Mouse (Mus musculus) adrenal gland (tissue): ENCODE measurements at regions not wholly inside any gene's neighbourhood (a gene's known extent, or its start where the extent isn't known, plus 50 kb on each side); places are given as distances from the start of the nearest gene placed in this dataset.
"Not testable (repeated sequence)": the region's sequence is repeated elsewhere in the genome, so short reads cannot be mapped to it uniquely, and the experiment has no call there.

ENCODE experiments used
- intact Hi-C: fragments of 180-260 bp; cut with DNase I; formaldehyde crosslinking; loops from one replicate; pipeline ENCODE4 v1.15.1; 2025

DNA sequence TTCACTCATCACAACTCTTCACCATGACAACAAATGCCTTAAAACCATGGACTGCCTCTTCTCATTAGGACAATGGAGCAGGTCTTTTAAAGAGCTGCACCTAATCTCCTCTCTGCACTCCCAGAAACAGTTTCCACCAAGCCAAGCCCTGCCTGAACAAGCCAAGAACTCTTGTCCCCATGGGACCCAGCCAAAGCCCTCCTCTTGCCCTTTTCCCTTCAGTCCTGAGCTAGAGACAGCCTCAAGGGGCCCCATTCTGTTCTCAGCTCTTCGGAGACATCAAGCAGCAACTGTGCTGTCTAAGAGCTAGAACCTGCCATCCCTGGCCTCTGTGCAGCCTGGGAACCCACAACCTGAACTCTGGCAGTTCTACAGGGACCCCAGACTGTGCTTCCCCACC, 345.0 kb upstream of the Irak1bp1 start:
- intact Hi-C loops = no loop called here

DNA sequence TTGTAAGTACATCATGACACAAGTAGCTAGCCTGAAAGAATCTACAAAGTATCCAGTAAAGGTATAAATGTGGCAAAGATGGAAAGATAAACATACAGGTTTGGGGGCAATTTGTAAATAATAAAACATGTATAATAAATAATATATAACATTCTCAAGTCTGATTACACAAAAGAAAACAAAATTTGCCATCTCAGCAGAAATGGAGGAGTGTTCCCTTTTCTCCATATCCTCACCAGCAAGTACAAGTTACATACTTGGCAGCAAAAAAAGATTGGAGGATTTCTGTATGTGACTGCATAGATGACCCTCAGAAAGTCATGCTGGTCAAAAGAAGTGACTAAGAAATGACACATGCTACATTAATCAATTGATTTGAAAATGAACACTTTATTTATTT, 335.9 kb upstream of the Irak1bp1 start:
- intact Hi-C loops = no loop called here

DNA sequence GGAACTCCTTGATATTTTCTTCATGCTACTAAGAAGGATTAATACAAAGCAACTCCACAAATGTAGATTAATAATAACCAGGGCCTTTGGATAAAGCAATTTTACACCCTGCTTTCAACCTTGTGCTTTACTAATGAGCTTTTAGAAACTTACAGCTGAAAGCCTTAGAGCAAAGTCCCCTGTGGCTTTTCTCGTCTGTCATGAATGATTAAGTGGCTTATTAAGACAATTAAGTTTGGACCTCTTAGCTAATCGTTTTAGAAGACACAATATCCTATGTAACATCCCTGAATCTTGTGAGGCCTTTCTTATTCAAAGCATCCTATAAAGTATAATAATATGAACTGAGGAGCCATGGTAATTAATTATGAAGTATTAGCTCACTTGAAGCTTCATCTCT, 319.3 kb upstream of the Irak1bp1 start:
- intact Hi-C loops = no loop called here

DNA sequence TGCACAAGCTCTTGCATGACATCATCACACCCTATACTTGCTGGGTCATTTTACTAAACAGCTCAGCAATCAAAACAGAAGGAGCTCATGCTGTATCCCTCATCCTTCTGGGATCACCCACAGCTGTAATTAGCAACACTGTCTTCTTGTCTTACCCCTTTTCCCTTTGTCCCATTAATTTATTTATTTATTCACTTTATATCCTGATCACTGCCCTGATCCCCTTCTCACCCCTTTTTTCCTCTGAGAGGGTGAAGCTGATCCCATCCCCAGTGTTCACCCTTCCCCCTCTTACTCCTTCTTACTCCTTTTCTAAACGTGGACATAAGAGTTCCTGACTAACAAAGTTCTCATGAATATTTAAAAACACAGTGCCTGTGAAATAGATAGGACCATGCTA, 310.3 kb upstream of the Irak1bp1 start:
- intact Hi-C loops = no loop called here

DNA sequence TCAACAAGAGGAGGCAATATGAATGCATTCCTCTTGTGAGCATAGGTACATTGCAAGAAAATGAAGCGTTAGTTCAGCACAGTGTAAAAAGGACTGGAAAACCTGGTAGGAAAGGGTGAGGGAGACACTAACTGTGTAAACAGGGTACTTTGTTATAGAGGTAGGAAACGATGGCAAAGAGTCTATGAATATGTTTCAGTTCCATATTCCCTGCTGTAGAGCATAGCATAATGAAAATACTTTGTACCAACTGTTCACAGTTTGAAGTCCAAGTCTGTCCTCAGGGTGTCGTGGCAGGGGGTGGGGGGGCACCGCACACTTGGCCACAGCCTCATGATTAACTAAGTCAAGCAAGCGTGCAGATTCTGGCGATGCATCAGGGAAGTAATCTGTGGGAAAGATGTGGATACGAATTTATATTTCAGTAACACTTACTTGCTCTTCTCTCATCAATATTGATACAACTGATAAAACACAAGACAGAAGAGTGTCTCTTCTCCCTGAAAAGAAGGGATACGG, 301.4 kb upstream of the Irak1bp1 start:
- intact Hi-C loops = no loop called here

DNA sequence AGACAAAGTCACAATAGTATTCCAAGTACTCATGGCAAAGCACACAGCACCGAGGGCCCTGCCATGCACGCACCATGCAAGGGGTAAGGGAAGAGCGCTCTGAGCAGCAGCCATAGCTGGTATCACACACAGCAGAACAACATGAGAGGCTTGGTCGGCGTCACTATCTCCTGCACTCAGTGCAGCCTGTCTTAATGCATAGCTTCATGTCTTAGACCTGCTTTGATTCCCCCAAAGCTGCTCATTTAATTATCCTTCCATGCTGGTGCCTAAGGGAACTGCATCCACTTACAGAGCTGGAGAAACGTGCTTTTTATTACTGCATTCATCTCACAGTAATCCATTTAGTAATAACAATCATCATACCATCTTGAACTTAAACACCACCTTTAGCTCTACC, 276.6 kb upstream of the Irak1bp1 start:
- intact Hi-C loops = no loop called here

DNA sequence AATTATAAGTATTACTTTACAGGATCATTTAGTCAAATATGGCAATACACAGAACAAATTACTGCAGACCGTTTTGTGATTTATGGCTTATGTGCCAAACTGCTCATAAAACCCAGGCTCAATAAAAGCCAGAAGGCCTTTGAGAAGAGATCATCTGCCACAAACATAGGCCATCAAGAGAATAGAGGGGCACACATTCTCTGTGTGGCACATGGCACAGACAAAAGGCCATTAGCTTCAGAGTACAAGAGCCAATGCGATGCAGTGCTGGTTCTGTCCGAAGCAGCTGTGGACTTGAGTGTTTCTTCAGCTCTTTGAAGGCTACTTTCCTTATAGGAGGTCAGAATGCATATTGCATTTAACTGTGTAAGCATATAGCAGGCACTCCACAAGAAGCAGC, 276.1 kb upstream of the Irak1bp1 start:
- intact Hi-C loops = no loop called here

DNA sequence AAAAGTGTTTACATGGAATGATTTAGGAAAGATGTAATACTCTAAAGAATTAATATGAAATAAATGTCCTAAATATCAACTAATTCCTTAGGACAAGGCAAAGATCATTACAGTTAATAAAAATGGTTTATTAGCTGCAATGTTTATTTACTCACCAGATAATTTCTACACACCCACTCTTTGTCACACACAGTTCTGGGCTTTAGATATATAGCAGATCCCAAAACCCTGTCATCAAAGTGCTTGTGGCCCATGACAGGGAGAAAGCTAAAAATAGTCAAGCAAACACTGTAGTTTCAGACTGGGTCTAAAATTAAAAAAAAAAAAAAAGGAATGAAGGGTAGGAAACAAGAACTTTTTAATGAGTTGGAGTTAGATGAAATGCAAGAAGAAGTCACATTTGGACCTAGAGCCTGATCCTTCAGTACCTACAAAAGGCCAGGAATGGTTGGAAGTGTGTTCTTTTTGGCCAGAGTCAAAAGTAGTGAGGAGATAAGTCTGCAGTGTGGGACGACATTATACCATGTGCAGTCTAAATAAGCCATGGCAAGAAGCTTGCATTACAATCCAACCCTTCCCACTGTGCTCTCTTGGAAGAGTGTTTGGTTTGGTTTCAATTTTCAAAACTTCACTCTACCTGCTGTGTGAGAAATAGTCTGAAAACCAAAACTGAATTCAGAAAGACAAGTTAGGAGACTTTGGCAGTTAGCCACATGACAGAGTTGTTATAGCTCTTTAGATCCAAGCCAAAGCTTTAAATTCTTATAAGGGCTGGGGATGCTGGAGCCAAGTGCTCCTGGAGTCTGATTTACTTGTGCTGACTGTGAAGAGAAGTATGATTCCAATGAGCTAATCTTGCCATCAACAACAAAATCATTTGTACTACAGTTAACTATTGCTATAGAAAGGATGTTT, 266.5 kb upstream of the Irak1bp1 start:
- intact Hi-C loops = no loop called here

DNA sequence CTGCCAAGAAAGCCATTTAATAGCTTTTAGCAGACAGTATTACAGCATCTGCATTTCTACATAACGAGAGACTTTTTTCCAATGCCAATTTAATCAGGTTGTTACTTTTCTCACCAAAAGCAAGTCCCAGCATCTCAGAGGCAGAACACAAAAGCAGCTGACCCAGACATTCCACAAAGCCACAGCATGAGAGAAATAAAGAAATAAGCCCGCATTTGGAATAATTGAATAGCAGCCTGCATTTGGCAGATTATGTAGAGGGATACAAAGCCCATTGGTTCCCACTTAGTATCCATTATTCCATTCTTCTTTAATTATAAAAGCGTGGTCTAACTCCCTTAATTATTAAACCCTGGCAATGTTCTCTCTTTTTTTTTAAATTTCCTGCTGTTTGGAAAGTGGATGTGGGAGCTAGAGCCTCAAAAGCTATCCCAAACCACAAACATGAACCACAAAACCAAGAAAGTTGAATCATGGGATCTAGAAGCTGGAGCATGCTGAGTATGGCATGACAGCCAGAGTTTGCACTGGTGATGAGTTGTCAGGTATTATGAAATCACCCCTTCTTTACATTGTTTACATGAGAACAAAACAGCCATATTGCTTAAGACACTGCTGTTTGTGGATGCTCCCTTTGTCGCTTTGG, 247.8 kb upstream of the Irak1bp1 start:
- intact Hi-C loops = no loop called here

DNA sequence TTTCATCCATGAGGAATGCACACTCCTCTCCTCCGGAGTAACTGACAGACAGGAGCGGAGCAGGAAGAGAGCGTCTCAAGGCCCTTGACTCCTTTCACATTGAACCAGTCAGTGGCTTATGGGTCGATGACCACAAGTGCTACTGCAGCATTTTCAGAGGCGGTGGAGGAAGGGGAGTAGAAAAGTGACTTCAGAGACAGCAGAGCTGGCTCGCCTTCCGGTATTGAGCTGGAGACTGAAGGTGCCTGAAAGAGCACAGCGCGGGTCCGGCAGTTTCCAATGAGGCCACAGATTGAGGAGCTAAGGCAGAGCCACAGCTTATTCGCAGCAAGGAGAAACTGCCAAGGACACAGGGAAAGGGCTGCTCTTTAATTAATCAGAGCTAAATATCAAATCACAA, 220.2 kb upstream of the Irak1bp1 start:
- intact Hi-C loops = no loop called here

DNA sequence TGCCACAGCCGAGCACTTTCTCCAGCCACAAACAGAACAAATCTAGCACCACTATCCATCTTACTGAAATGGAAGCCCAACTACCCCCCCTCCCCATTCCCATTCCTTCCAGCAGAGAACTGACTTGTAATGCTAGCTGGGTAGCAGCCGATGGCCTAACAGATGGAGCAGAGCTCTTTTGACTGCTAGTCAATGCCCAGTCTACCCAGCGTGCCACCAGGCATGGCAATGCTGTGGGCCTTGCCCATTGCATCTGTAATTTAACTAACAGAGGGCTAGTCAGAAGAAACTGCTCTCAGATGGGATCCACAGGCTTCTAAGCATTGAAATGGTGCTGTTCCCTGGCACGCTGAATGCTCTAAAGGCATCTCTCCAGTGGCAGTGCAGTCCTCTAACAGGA, 219.4 kb upstream of the Irak1bp1 start:
- intact Hi-C loops = no loop called here

DNA sequence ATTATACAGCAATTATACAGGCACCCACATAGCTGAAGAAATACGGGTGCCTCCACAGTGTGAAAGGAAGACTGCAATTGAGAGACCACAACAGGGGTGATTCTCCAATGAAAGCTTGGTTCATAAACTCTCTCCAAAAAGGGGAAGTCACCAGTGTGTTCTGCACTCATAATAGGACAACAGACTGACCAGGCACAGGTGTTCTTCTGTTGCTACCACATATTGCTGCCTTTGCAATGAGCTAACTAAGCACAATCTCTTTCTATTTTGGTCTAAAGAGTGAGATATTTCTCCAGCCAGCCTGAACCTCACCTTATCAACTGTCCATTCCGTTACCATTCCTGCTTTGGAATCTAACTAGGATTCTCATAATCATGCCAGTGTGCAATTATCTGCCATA, 216.8 kb upstream of the Irak1bp1 start:
- intact Hi-C loops = no loop called here

DNA sequence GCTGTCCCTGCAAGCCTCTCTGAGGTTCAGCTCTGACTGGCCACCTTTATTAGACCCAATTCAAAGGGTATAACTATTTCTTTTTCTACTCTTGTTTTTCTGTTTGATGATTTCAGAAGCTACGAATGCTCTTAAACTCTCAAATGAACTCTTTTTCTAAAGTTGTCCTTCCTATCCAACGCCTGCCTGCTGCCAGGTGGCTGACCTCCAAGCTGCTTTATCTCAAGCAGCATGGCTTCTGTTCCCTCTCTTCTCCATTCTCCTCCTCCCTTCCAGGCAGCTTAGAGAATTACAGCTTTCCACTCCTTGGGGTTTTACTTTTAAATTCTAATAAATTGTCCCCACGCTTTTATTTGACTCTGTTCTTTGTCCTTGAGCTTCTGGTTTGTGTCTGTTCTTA, 196.9 kb upstream of the Irak1bp1 start:
- intact Hi-C loops = no loop called here

DNA sequence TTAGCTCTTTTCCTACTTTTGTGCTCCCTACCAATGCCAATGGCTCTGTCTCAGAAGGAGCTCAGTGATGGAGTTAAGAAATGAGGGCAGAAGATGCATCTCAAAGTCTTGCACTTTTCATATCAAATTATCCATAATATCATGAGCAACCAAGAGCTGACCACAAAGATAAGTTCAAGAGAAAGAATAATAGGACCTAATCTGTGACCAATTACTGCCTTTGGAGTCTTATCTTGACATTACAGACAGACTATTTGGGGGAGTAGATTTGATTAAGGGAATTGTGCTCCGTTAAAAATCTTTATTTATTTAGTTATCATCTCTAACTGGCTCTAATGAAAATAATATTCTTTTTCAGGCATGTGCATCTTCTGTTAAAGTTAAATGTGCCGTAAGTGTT, 189.1 kb upstream of the Irak1bp1 start:
- intact Hi-C loops = loop anchor here (5.0 to 10.0 kb wide), 3 partner anchors 393 to 1005 kb away; partner anchors contain the start of gene Htr1b

DNA sequence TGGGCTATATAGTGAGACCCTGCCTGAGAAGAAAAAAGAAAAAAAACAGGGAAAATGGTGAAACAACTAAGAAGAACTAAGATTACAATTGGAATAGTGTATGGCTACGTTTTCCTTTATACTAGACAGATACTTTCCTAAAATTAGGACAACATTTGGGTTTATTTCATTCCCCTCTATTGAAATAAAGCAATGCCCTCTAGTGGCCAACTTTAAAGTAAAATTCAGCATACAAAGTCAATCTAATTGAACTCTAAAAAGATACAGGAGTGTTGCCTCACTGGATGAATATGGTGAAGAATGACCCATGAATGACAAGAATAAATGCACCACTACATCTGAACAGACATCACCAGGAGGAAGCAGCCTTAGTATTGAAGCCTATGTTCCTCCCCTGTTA, 185.4 kb upstream of the Irak1bp1 start:
- intact Hi-C loops = loop anchor here (5.0 to 10.0 kb wide), 3 partner anchors 397 to 1009 kb away; partner anchors contain the start of gene Htr1b

DNA sequence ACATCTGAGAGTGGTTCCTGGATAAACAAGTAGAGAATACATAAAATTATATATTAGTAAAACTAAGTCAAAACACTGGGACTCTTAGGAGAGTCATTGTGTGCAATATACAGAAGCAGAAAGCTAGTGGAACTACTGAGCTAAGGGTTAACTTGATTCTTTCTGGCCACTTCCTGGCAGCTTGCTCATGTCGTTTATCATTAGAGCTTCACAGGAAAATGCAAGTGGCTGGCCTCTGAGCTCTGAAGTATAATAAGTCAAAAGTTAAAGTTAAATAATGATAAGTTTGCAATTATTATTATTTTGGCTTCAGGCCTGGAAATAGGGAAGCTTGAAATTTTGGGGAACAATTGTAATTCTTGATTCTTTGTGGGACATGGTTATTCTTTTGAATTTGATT, 173.8 kb upstream of the Irak1bp1 start:
- intact Hi-C loops = not testable (repeated sequence)

DNA sequence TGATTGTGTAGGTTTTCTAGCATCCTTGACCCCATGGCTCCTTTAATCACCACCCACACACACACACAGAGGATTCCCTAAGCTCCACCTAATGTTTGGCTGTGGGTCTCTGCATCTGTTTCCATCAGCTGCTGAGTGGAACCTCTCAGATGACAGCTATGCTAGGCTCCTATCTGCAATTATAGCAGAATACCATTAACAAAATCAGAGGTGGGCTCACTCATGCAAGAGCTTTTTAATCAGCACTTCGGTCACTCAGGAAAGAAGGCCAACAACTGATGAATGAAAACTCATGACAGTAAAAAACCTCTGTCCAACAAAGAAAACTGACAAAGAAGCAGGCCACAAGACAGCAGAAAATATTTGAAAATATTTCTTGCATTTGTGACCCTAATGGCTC, 147.1 kb upstream of the Irak1bp1 start:
- intact Hi-C loops = no loop called here

DNA sequence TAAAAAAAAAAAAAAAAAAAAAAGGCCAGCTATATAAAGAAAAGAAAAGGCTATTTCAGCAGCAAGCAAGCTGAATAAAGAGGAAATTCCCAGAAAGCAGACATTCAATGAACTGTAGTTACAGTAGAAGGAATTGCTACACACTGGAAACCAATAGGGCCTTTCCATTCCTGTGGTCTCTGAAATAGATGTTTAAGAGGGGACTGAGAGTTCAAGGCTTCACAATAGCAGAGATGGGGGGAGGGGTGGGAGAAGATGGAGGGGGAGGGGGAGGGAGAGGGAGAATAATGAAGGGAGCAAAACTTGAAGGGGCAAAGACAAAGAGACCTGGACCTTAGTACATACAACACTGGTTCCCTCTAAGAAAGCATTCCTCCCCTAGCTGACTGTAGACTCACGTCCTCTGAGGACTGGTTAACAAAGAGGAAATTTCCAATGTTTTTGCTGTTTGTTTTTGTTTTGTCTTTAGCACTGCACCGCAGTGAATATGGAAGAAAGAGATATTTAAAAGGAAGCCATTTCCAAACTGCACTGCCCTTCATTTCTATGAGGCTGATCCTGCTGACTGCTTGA, 119.8 kb upstream of the Irak1bp1 start:
- intact Hi-C loops = no loop called here

DNA sequence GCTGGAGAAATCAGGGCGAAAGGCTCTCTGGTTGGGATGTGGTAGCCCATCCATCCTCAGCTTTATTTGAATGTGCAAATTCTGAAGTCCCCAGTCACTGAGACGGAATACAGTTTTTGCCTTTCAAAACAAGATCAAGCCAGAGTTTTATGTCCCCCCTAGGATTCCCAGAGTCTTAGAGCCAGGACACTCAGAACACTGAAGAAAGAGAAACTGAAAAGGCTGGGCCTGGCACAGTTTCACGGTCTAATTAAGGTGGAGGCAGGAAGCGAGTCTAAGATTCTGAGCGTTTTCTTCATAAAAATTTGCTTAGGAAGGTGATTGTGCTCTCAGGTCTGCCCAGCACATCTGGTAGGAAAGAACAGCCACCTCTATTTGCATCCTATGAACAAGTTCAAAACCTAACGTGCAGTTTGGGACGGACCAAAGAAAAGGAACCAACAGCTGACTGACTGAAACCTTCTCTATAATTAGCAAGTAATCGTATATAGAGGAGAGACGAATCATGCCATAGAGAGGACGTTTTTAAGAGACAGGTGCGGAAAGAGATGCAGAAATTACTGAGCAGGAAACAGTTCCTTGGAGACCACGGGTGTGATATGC, 119.2 kb upstream of the Irak1bp1 start:
- intact Hi-C loops = no loop called here

DNA sequence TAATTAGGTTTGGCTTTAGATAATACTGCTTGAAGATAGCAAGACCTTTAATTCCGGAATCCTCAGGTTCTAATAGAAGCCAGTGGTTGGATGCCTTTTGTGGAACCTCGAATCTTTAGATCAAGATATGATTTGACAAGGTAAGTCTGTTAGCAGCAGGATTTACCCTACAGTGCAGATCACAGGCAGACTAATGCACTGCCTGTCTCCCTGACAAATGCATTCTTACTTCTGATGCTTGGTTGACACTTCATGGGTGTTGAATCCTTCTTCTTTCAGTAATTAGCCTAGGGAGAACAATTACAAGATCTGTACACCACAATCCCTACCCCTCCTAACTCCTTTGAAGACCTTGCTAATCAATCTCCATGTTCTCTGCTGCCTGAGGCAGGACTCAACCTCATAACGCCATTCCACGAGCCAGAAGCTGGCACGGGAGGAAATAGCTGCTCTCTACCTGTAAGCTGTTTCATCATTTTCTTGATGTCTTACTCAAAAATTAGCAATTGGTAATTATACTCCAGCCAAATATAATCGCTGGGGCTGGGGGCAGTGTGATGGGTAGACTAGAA, 118.3 kb upstream of the Irak1bp1 start:
- intact Hi-C loops = no loop called here
